Mouse (Mus musculus): ENCODE measurements around the gene Surf1. TPM values are rescaled to one million over a fixed set of nuclear protein-coding genes. Genes with fewer than 3 reads are reported as not detected.

The Surf1 gene
- total and polyA plus RNA-seq, 3 experiments = 52.1 to 74.8 TPM; not detected in 1

GRCm38 (mm10) chr2:26906431-26906830 lies 9.9 kb downstream of the Surf1 start:
- H3K27ac ChIP-seq (ENCODE audit: control insufficient read depth, low read depth, low read length) = no peak overlapping the region
- TF ChIP-seq NELFE (IDR thresholded peaks at IDR 0.05; ENCODE audit: low read depth, low read length) = no peak
- no peak for TF ChIP-seq TAL1 (IDR thresholded peaks at IDR 0.05; ENCODE audit: low read length)
- no peak for TF ChIP-seq MAZ (IDR thresholded peaks at IDR 0.05; ENCODE audit: low read depth, low read length)
- no peak for TF ChIP-seq TCF12 (IDR thresholded peaks at IDR 0.05; ENCODE audit: low read depth, low read length)
- no peak for TF ChIP-seq BHLHE40 (IDR thresholded peaks at IDR 0.05; ENCODE audit: borderline replicate concordance, low read depth, low read length)
- TF ChIP-seq NRF1 (IDR thresholded peaks at IDR 0.05; ENCODE audit: insufficient read depth, low read depth, low read length, poor library complexity, severe bottlenecking) = no peak
- TF ChIP-seq CHD2 (IDR thresholded peaks at IDR 0.05; ENCODE audit: low read length) = no peak
- TF ChIP-seq RCOR1 (IDR thresholded peaks at IDR 0.05; ENCODE audit: low read depth, low read length) = no peak
- TF ChIP-seq MYB (IDR thresholded peaks at IDR 0.05; ENCODE audit: low read depth, low read length) = no peak
- no peak for TF ChIP-seq UBTF (IDR thresholded peaks at IDR 0.05; ENCODE audit: borderline replicate concordance, insufficient read depth, low read depth, low read length)
- no peak for TF ChIP-seq SMC3 (IDR thresholded peaks at IDR 0.05; ENCODE audit: low read depth, low read length)
- TF ChIP-seq USF1 (IDR thresholded peaks at IDR 0.05; ENCODE audit: low read depth, low read length) = no peak
- TF ChIP-seq MYC (IDR thresholded peaks at IDR 0.05; ENCODE audit: low read depth, low read length) = no peak
- no peak for TF ChIP-seq MXI1 (IDR thresholded peaks at IDR 0.05; ENCODE audit: low read depth, low read length)
- no peak for TF ChIP-seq E2F4 (IDR thresholded peaks at IDR 0.05; ENCODE audit: borderline replicate concordance, low read depth, low read length)
- TF ChIP-seq JUND (IDR thresholded peaks at IDR 0.05; ENCODE audit: low read depth, low read length) = no peak
- no peak for TF ChIP-seq SIN3A (IDR thresholded peaks at IDR 0.05; ENCODE audit: low read length)
- TF ChIP-seq HCFC1 (IDR thresholded peaks at IDR 0.05; ENCODE audit: low read depth, low read length) = no peak
- TF ChIP-seq ZC3H11A (IDR thresholded peaks at IDR 0.05; ENCODE audit: low read depth, low read length) = no peak
- no peak overlapping the region for H3K9ac ChIP-seq (ENCODE audit: control insufficient read depth, low read depth, low read length, poor library complexity, severe bottlenecking)
- no peaks in the 10 kb centered on the region for H3K27me3 ChIP-seq (ENCODE audit: control insufficient read depth in 1 of 2, insufficient read depth in 2 of 2, low read length in 2 of 2)
- H3K36me3 ChIP-seq (ENCODE audit: control insufficient read depth in 1 of 2, insufficient read depth in 2 of 2, low read length in 2 of 2) = peaks cover 0 to 8% of the 10 kb centered on the region in 2 experiments; a peak in 2 of 4 replicates
- no peak overlapping the region for H3K4me3 ChIP-seq (ENCODE audit: control insufficient read depth in 1 of 2, insufficient read depth in 1 of 2, low read depth in 2 of 2, low read length in 2 of 2)
- H3K4me1 ChIP-seq (ENCODE audit: control insufficient read depth in 1 of 2, insufficient read depth in 2 of 2, low read length in 2 of 2) = peaks cover 2 to 11% of the 10 kb centered on the region in 2 experiments; a peak in 3 of 4 replicates
- no peaks in the 10 kb centered on the region for H3K9me3 ChIP-seq (replicated peaks; ENCODE audit: insufficient read depth, low read length)
- H3K79me2 ChIP-seq (ENCODE audit: control insufficient read depth, insufficient read depth, low read length, poor library complexity) = peaks cover 57% of the 10 kb centered on the region
- no peak for DNase-seq (ENCODE audit: low read depth, low spot score)

- peaks cover 2 to 11% of the 10 kb centered on the region in 2 experiments; a peak in 3 of 4 replicates for H3K4me1 ChIP-seq (ENCODE audit: control insufficient read depth in 1 of 2, insufficient read depth in 2 of 2, low read length in 2 of 2)
- peaks cover 57% of the 10 kb centered on the region for H3K79me2 ChIP-seq (ENCODE audit: control insufficient read depth, insufficient read depth, low read length, poor library complexity)
- H3K27me3 ChIP-seq (ENCODE audit: control insufficient read depth in 1 of 2, insufficient read depth in 2 of 2, low read length in 2 of 2) = no peaks in the 10 kb centered on the region
- no peak overlapping the region for H3K27ac ChIP-seq (ENCODE audit: control insufficient read depth, low read depth, low read length)
- no peaks in the 10 kb centered on the region for H3K9me3 ChIP-seq (replicated peaks; ENCODE audit: insufficient read depth, low read length)
- DNase-seq (ENCODE audit: low read depth, low spot score) = no peak
- H3K4me3 ChIP-seq (ENCODE audit: control insufficient read depth in 1 of 2, insufficient read depth in 1 of 2, low read depth in 2 of 2, low read length in 2 of 2) = no peak overlapping the region
- no peak overlapping the region for H3K9ac ChIP-seq (ENCODE audit: control insufficient read depth, low read depth, low read length, poor library complexity, severe bottlenecking)
- TF ChIP-seq ELF1 (IDR thresholded peaks at IDR 0.05; ENCODE audit: low read depth, low read length) = no peak
- TF ChIP-seq MAFK (IDR thresholded peaks at IDR 0.05; ENCODE audit: borderline replicate concordance, low read depth, low read length) = no peak
- TF ChIP-seq EP300 (IDR thresholded peaks at IDR 0.05; ENCODE audit: low read depth in 1 of 2, low read length in 2 of 2) = no peak
- no peak for TF ChIP-seq POLR2A (IDR thresholded peaks at IDR 0.05; ENCODE audit: control insufficient read depth in 1 of 2, insufficient read depth in 1 of 2, low read depth in 1 of 2, low read length in 2 of 2, poor library complexity in 1 of 2)
- TF ChIP-seq CHD1 (IDR thresholded peaks at IDR 0.05; ENCODE audit: low read depth, low read length) = no peak
- no peak for TF ChIP-seq SMC3 (IDR thresholded peaks at IDR 0.05; ENCODE audit: low read depth, low read length)
- TF ChIP-seq MYB (IDR thresholded peaks at IDR 0.05; ENCODE audit: low read depth, low read length) = no peak
- TF ChIP-seq ZNF384 (IDR thresholded peaks at IDR 0.05; ENCODE audit: low read depth, low read length) = no peak
- no peak for TF ChIP-seq BHLHE40 (IDR thresholded peaks at IDR 0.05; ENCODE audit: borderline replicate concordance, low read depth, low read length)
- H3K36me3 ChIP-seq (ENCODE audit: control insufficient read depth in 1 of 2, insufficient read depth in 2 of 2, low read length in 2 of 2) = peaks cover 0 to 13% of the 10 kb centered on the region in 2 experiments; a peak in 2 of 4 replicates
These were observed 10.4 kb downstream of the Surf1 start for GRCm38 (mm10) chr2:26905936-26906335.

All from MEL (cell line).